Mouse (Mus musculus): ENCODE data around the gene Ndufb3. TPM values are rescaled to one million over a fixed set of nuclear protein-coding genes. Genes with fewer than 3 reads are reported as not detected.
A peak's percentile ranks its signal among the peaks of the same experiment; 100 is the strongest.
"Not testable (repeated sequence)": the region's sequence is repeated elsewhere in the genome, so short reads cannot be mapped to it uniquely, and the experiment has no call there.

The Ndufb3 gene
- total RNA-seq, 2 experiments from 2014 or later: 109 to 114 TPM

DNA sequence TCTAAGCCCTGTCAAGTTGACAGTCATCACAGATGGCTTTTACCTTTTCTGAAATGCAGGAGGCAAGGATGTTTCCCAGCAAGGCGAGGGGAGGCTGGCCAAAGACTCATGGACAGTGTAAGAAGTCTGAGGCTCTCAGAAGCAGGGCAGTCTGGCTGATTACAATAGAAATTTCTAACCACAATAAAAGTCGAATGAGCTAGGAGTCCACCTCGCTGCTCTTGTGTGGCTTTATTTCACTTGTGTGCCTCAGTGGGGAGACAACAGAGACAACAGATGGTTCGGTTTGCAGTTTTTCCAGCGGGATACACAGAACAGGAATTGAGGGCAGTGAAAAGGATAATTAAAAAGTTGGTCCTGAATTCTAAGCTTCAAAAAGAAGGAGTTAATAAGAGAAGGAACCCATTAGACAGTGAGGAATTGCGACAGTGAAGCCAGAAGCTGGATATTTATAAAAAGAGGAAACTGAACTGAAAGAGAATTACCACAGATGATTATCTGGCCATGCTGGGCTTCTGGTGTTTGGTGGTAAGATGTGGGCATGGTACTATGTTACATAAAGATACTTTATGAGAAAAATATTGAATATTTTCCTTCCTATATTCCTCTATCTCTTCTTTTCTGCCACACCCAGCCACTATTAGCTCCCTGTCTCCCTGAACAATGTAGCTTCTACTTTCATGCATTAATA lies 31.9 kb downstream of the Ndufb3 start:
- Histone ChIP-seq H3K4me3 (no peak overlapping the region), H3K27ac (no peak overlapping the region)
- intact Hi-C loops (cut with DNase I): no loop called here
- no peak for DNase-seq (ENCODE audit: extremely low spot score in 1 of 2, low spot score in 2 of 2)
- TF ChIP-seq CTCF (IDR thresholded peaks at IDR 0.05): no peak

DNA sequence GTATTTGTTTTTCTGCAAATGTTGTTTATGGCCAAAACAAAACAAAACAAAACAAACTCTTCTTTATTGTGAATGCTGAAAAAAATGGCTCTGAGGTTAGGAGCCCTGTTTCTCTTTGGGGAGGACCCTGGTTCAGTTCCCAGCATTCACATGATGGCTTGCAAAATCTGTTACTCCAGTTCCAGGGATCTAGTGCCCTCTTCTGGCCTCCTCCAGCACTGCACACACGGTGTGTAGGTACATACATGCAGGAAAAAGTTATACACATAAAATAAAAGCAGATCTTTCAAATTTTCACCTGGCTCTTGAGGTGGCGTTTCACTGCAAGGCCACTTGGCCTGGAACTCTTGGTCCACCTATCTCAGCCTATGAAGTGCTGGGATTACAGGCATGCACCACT lies 32.6 kb downstream of the Ndufb3 start:
- DNase-seq (ENCODE audit: extremely low spot score in 1 of 2, low spot score in 2 of 2): no peak
- intact Hi-C loops (cut with DNase I): no loop called here
- no peak overlapping the region for H3K4me3 ChIP-seq
- H3K27ac ChIP-seq: no peak overlapping the region
- no peak; the same call in 1 of the 2 replicates for TF ChIP-seq CTCF (IDR thresholded peaks at IDR 0.05)

DNA sequence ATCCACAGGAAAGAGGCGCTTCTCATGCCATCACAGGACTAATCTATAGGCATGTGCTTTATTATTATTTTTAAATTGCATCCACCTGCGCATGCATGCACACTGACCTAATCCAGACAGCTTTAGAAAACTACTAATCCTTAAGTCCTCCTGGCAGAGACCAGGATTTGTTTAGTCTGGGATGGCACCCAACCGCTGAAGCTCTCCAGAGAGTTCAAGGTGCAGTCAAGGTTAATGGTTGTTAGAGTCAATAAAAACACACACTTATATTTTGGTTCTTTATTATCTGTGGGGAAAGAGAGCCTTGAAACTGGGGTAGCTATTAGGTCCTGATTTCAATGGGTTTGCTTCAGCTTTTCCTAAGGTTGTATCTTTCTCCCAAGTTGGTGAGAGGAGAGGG lies 35.1 kb downstream of the Ndufb3 start:
- no peak for DNase-seq (ENCODE audit: extremely low spot score in 1 of 2, low spot score in 2 of 2)
- Histone ChIP-seq H3K4me3 (no peak overlapping the region), H3K27ac (no peak overlapping the region)
- no peak for TF ChIP-seq CTCF (IDR thresholded peaks at IDR 0.05)
- intact Hi-C loops (cut with DNase I): no loop called here

DNA sequence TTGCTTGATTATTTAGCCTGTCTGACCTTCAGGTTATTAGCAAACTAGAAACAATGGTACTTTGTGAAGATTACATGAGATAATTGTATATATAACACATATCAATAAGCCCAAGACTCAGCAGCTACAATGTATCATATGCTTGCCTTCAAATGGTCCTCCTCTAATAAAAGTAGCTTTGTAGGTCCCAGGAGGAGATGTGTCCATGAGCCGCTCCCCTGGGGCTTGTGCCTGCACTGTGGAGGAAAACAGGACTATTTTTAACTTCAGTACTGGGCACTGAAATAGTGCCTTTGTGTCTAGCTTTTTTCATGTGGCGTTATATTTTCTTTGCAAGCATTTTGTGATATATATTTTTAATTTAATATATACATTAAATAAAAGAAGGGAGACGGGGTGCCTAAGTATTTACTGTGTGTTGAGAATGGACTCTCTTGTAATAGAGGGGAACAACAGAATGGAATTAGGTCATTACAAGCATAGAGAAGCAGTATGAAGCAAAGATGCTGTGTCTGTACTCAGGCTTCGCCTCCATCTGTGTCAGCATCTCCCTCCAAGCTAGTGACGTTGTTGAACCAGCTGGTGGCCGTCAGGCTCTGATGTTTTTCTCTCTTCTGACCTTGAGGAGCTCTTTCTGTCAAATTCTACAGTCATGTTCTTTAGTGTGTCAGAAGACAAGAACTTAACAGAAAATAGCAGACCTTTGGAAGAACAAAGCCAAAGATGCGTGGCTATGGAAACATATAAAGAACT lies 36.0 kb downstream of the Ndufb3 start:
- Histone ChIP-seq H3K4me3 (no peak overlapping the region), H3K27ac (peak overlapping the region; percentile 34; the same call in 1 of the 2 replicates)
- intact Hi-C loops (cut with DNase I): no loop called here
- no peak for DNase-seq (ENCODE audit: extremely low spot score in 1 of 2, low spot score in 2 of 2)
- no peak for TF ChIP-seq CTCF (IDR thresholded peaks at IDR 0.05)

DNA sequence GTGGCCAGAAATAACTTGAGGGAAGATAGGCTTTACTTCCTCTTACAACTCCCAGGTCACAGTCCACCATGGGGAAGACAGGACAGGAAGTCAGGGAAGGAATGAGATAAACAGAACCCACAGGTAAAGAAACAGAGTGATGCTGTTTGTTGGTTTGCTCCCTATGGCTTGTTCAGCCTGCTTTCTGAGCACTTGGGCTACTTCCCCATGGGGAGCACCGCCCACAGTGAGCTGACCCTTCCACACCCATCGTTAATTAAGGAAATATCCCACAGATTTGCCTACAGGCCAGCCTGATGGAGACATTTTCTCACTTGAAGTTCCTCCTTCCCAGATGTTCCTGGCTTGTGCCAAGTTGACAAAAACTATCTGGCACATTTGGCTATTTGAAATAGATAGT lies 42.7 kb downstream of the Ndufb3 start:
- DNase-seq (ENCODE audit: extremely low spot score in 1 of 2, low spot score in 2 of 2); intact Hi-C loops (cut with DNase I); H3K4me3 ChIP-seq; H3K27ac ChIP-seq: not testable (repeated sequence)

Other genes with a start within 250 kb of the Ndufb3 start
- gene Bzw1, start 193.5 kb upstream of the Ndufb3 start, total RNA-seq (2021): 100 to 1,000 TPM; 137 to 146 TPM
- 100 to 1,000 TPM; 119 to 134 TPM for gene Clk1, start 162.3 kb upstream of the Ndufb3 start, total RNA-seq (2021)
- 10 to 100 TPM; 15.6 to 19.1 TPM for gene Nif3l1, start 141.2 kb upstream of the Ndufb3 start, total RNA-seq (2021)
- gene Ppil3, start 140.9 kb upstream of the Ndufb3 start, total RNA-seq (2021): 10 to 100 TPM; 23.1 to 25.9 TPM
- 10 to 100 TPM; 29.1 to 30.2 TPM for gene Orc2, start 81.3 kb upstream of the Ndufb3 start, total RNA-seq (2021)
- 100 to 1,000 TPM; 133 to 146 TPM for gene Fam126b, start 61 bp upstream of the Ndufb3 start, total RNA-seq (2021)
- gene Als2cr12, start 109.6 kb downstream of the Ndufb3 start, total RNA-seq (2021): not detected
- gene Cflar, start 125.1 kb downstream of the Ndufb3 start, total RNA-seq (2021): 10 to 100 TPM; 25.1 to 30.1 TPM
- 1 to 10 TPM; 1.8 to 2.9 TPM for gene Casp8, start 209.0 kb downstream of the Ndufb3 start, total RNA-seq (2021)

Data from left cerebral cortex, adult 2 months (tissue).